Mouse (Mus musculus): ENCODE results near the gene Pdzk1ip1.

DNA sequence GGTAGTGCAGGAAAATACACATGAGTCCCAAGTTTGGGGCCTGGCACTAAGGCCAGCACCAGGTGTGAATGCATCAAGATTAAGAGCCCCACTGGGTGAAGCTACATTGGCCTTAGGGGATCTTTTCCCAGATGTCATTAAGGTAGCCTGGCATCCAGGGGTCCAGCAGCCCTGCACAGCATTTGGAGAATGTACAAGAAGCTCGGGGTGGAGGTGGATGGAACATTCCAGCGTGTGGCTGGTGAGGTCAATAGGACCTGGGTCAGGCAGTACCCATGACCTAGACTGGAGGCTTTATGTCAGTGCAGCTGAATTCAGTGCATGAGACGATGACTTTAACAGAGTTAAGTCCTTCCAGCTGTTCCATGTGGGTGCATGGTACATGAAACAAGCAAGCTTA lies 3.3 kb downstream of the Pdzk1ip1 start:
- TF ChIP-seq FLI1 (IDR thresholded peaks at IDR 0.05; ENCODE audit: low read length) = no peak
- TF ChIP-seq GATA1 (IDR thresholded peaks at IDR 0.05; ENCODE audit: borderline replicate concordance, low read length) = no peak

Data from megakaryocyte, embryonic 14.5 days (primary cell).